Mouse (Mus musculus): ENCODE data around the gene Cdc14b.
"Not testable (repeated sequence)": the region's sequence is repeated elsewhere in the genome, so short reads cannot be mapped to it uniquely, and the experiment has no call there.

The Cdc14b gene

GRCm38 (mm10) chr13:64280940-64281339 lies 5.8 kb upstream of the Cdc14b start:
- in situ Hi-C loops (cut with MboI; ENCODE audit: unreplicated experiment in 2 of 2), result no loop called here

DNA sequence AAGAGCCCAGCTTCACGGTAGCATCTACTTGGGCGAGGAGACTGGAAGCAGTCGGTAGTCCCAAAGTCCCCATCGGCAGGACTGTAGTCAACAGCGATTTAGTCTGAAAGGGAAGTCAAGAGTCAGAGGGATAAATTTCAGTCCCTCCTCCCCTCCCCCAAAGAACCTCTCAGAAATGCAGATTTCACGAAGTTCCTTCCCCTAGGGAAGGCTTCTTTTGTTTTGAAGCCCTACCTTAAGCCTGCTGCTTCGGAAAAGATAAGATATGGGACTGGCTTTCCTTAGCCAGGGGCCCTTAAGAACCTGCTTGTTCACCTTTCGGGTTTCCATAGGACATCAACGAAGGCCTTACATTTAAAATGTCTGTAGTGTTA lies 651 bp upstream of the Cdc14b start:
- in situ Hi-C loops (cut with MboI; ENCODE audit: unreplicated experiment in 2 of 2), result no loop called here

DNA sequence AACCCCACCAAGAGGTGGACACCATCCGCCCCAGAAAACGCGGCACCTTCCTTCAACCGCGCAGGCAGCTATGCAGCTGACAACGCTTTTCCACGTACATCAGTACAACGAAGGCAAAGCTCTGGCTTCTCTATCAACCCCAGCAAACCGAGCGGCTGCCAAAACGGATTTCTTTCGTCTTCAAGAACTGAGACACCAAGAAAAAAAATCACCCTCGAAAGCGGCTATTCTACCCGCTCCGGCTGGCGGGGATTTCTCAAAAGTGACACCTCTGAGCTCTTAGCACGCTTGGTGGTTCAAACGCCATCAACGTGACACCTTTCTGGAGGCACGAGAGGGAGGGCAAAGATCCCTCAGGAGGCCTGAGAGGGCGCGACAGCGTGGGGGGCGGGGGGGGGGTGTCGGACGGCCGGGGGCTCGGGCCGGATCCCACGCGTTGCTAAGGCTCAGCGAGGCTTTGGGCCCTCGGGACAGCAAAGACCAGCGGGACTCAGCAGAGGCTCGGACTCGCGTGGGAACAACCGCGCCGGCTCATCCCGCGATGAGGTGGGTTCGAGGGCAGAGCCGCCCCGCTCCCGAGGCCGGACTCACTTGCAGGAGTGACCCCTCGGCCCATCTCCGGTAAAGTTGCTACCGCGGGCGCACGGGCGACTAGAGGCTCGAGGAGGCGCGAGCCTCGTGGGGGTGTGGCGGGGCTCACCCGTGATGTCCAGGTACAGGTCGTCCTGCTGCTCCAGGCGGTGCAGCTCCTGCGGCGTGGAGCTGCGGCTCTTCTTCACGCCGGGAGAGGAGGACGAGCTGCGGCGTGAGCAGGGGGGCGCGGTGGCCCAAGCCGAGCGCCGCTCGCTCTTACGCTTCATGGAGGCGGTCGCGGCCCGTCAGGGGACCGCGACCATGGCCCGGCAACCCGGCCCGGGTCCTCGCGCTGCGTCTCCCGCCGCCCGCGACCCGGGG lies 922 bp downstream of the Cdc14b start:
- in situ Hi-C loops (cut with MboI; ENCODE audit: unreplicated experiment in 2 of 2), result no loop called here

DNA sequence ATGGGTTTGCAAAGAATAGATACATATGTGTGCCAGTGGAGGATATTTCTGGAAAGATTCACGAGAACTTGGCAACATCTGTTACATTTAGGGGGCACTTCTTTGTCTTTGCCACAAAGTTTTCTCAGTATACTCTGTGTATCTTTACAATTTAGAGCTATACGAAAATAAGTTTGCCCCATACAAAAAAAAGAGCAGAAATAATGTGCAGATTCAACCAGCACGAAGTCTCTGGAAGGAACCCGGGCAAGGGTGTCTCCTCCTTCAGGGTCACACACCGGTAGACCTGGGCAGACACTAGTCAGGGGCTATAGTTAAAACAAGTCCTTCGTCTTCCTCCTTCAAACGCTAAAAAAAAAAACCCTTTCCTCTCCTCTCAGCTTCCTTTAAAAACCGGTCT lies 1.7 kb downstream of the Cdc14b start:
- in situ Hi-C loops (cut with MboI; ENCODE audit: unreplicated experiment in 2 of 2), result no loop called here

- in situ Hi-C loops (cut with MboI; ENCODE audit: unreplicated experiment in 2 of 2), result no loop called here
Observed at GRCm38 (mm10) chr13:64268384-64268783, 6.7 kb downstream of the Cdc14b start.

GRCm38 (mm10) chr13:64267151-64267550 lies 7.9 kb downstream of the Cdc14b start:
- in situ Hi-C loops (cut with MboI; ENCODE audit: unreplicated experiment in 2 of 2), result no loop called here

GRCm38 (mm10) chr13:64264586-64264985 lies 10.5 kb downstream of the Cdc14b start:
- in situ Hi-C loops (cut with MboI; ENCODE audit: unreplicated experiment in 2 of 2), result no loop called here

GRCm38 (mm10) chr13:64259903-64260302 lies 15.2 kb downstream of the Cdc14b start:
- in situ Hi-C loops (cut with MboI; ENCODE audit: unreplicated experiment in 2 of 2), result no loop called here

GRCm38 (mm10) chr13:64258516-64258821 lies 16.6 kb downstream of the Cdc14b start:
- in situ Hi-C loops (cut with MboI; ENCODE audit: unreplicated experiment in 2 of 2), result no loop called here

DNA sequence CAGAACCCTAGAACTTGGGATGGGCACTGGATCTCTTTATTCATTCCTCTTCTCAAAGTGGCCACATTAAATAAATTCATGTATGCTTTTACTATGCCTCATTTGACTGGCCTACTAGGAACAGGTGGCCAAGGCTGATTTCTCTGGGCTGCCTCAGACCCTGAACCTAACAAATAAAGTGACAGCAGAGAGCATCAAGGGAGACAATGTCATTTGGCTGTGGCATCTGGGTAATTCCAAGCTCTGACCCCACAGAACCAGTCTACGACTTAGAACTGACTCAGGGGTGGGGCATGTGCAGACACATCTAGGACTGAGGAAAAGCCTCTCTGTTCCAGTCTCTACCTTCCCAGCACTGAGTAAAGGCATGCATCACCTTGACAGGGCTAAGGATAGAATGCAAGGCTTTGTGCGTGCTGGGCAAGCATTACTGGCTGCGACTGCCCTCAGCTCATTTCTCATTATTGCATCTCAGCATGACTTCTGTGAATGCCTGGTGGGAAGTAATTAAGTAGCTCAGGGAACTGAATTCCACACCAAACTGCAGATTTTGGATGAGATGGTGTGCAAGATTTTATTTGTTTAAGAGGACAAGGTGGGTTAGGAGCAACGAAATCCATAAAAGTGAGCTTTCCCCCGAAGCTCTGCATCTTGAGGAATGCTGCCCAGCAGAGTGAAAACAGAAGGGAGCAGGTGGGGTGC lies 17.1 kb downstream of the Cdc14b start:
- in situ Hi-C loops (cut with MboI; ENCODE audit: unreplicated experiment in 2 of 2), result no loop called here

DNA sequence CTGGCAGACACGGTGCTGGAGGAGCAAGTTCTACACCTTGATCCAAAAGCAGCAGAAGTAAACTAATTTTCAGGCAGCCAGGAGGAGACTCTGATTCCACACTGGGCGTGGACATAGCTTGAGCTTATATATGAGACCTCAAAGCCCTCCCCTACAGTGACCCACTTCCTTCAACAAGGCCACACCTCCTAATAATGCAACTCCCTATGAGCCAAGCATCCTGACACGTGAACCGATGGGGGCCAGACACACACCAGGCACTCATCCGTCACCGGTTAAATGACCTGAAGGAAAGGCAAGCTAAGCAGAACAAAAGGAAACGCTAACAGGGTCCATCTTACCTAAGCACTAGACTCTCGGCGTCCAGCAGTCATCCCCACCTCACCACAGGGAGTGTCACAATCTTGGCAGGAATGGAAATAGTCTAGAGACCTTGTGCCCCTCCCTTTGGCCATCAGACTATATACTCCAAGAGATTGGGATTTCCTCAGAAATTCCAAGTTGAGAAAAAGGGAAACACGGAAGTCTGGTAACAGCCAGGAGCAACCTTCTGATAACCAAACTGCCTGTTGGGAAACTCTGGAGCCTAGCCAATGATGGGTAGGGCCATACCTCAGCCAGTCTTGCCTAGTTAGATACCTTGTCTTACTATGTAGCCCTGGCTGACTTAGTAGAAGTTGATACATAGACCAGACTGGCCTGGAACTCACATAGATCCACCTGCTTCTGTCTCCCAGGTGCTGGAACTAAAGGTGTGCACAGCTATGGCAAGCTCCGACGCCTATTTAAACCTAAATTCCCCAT lies 17.9 kb downstream of the Cdc14b start:
- in situ Hi-C loops (cut with MboI; ENCODE audit: unreplicated experiment in 2 of 2), result no loop called here

GRCm38 (mm10) chr13:64254185-64254584 lies 20.9 kb downstream of the Cdc14b start:
- in situ Hi-C loops (cut with MboI; ENCODE audit: unreplicated experiment in 2 of 2), result not testable (repeated sequence)

GRCm38 (mm10) chr13:64253697-64254096 lies 21.4 kb downstream of the Cdc14b start:
- in situ Hi-C loops (cut with MboI; ENCODE audit: unreplicated experiment in 2 of 2), result no loop called here

- in situ Hi-C loops (cut with MboI; ENCODE audit: unreplicated experiment in 2 of 2), result no loop called here
Observed at GRCm38 (mm10) chr13:64252147-64252546, 22.9 kb downstream of the Cdc14b start.

- in situ Hi-C loops (cut with MboI; ENCODE audit: unreplicated experiment in 2 of 2), result no loop called here
Observed at GRCm38 (mm10) chr13:64250363-64250762, 24.7 kb downstream of the Cdc14b start.

DNA sequence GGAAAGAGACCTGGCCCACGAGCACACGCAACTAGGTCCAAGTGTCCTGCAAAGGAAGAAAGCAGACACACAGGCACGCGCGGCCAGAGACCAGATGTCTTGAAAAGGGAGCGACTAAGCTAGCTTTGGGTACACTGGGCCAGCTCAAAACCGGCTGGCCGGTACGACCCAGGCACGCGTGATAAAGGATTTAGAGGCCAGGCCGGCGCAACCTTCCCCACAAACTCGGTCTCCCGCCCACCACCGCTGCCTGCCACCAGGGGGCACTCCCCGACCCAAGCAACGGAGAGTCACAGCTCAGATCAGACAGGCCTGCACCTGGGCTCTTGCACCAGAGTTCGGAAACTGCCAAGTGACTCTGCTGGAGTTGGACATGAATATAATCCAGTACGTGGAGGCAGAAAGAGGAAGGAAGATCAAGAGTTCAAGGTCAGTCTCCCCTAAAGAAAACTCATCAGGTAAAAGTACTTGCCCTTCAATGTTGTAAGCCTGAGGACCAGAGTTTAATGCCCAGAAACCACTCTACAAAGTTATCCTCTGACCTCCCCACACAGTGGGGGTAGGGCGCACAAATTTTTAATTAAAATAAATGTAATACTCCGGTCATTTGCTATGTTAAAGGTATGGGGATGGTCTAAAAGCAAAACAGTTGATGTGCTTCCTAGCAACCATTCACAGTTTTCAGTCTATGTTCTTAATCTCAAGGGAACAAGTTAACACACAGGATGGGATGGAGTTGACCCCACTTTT lies 26.1 kb downstream of the Cdc14b start:
- in situ Hi-C loops (cut with MboI; ENCODE audit: unreplicated experiment in 2 of 2), result loop anchor here (5.0 kb wide), 4 partner anchors 42 to 63 kb away; partner anchors contain the start of gene Aaed1 (in 1 of the 2)

- in situ Hi-C loops (cut with MboI; ENCODE audit: unreplicated experiment in 2 of 2), result loop anchor here (5.0 kb wide), 4 partner anchors 41 to 64 kb away; partner anchors contain the start of gene Aaed1 (in 1 of the 2)
Observed at GRCm38 (mm10) chr13:64248161-64248774, 26.8 kb downstream of the Cdc14b start.

DNA sequence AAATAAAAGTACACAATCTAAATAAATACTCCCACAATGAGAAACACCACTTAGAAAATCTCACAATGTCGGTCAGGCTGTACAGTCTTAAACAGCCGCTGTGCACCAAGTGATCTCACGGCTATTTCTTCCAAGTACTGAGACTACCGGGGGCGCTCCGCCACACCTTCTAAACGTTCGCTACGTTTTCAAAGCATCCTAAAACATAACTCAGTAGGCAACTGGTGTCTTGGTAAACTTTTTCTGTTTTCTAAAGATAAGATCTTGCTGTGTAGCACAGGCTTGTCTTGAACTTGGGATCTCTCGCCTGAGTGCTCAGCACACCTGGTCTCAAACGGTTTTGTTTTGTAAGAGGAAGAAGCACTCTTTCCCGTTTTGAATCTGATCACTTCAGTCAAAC lies 29.0 kb downstream of the Cdc14b start:
- in situ Hi-C loops (cut with MboI; ENCODE audit: unreplicated experiment in 2 of 2), result loop anchor here (5.0 kb wide), 4 partner anchors 39 to 66 kb away; partner anchors contain the start of gene Aaed1 (in 1 of the 2)

DNA sequence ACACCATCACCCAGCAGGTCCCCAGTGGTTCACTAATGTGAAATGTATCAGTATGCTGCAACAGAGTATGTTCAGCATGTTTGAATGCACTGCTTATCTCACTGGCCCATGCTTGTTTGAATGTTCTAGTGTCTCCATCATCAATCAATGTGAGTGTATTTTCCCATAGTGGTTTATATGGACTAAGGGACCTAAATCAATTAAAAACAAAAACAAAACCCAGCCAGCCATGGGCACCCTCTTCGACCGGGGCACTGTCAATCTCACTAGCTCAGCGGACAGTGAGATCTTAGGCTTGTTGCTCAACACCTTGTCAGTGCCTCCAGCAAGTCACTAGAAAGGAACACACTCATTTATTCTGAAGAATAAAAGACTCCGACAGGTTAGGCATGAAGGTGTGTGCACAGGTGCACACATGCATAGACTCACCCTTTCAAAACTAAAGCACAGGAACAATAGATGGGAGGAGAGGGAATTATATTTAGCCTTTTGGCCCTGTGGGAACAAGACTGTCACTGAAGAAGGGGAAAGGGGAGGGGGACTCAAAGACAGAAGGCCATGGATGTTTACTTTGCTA lies 30.3 kb downstream of the Cdc14b start:
- in situ Hi-C loops (cut with MboI; ENCODE audit: unreplicated experiment in 2 of 2), result loop anchor here (5.0 kb wide), 4 partner anchors 37 to 68 kb away; partner anchors contain the start of gene Aaed1 (in 1 of the 2)
